Mouse (Mus musculus): ENCODE measurements around the gene Mat2a. TPM values are rescaled to one million over a fixed set of nuclear protein-coding genes. Genes with fewer than 3 reads are reported as not detected.

Mat2a gene
- total and polyA plus RNA-seq, 2 experiments: 31.1 to 59.7 TPM

GRCm38 (mm10) chr6:72438862-72439354, 450 bp downstream of the Mat2a start:
- Histone ChIP-seq H3K27ac (replicated peaks; ENCODE audit: insufficient read depth, low read depth, low read length) (peak overlapping the region; percentile 99), H3K4me3 (ENCODE audit: insufficient read depth, low read depth, low read length) (peak overlapping the region; percentile 98), H3K9ac (ENCODE audit: low read depth, low read length) (peak overlapping the region; percentile 99), H3K27me3 (ENCODE audit: control insufficient read depth, insufficient read depth, low read length) (no peaks in the 10 kb centered on the region), H3K4me1 (ENCODE audit: control insufficient read depth, insufficient read depth, low read length) (peaks cover 2% of the 10 kb centered on the region), H3K79me2 (ENCODE audit: control insufficient read depth, insufficient read depth, low read length) (peaks cover 13% of the 10 kb centered on the region), H3K36me3 (ENCODE audit: control insufficient read depth, insufficient read depth, low read length) (peaks cover 32% of the 10 kb centered on the region)
- under 1% methylated on average over 56 of the region's 57 CpGs for WGBS
- peak; percentile 53 for DNase-seq (ENCODE audit: extremely low read depth, low read depth, low spot score)
- TF ChIP-seq CTCF (IDR thresholded peaks at IDR 0.05; ENCODE audit: low read depth, low read length): no peak
- TF ChIP-seq POLR2A (IDR thresholded peaks at IDR 0.05; ENCODE audit: extremely low read depth, insufficient read depth, low read length): no peak

- Histone ChIP-seq H3K36me3 (ENCODE audit: control insufficient read depth, insufficient read depth, low read length) (peaks cover 39% of the 10 kb centered on the region), H3K9ac (ENCODE audit: low read depth, low read length) (peak overlapping the region; percentile 49; the same call in 1 of the 2 replicates), H3K79me2 (ENCODE audit: control insufficient read depth, insufficient read depth, low read length) (peaks cover 13% of the 10 kb centered on the region), H3K27ac (replicated peaks; ENCODE audit: insufficient read depth, low read depth, low read length) (no peak overlapping the region), H3K4me1 (ENCODE audit: control insufficient read depth, insufficient read depth, low read length) (peaks cover 2% of the 10 kb centered on the region), H3K4me3 (ENCODE audit: insufficient read depth, low read depth, low read length) (peak overlapping the region; percentile 98), H3K27me3 (ENCODE audit: control insufficient read depth, insufficient read depth, low read length) (no peaks in the 10 kb centered on the region)
- no peak for TF ChIP-seq CTCF (IDR thresholded peaks at IDR 0.05; ENCODE audit: low read depth, low read length)
- TF ChIP-seq POLR2A (IDR thresholded peaks at IDR 0.05; ENCODE audit: extremely low read depth, insufficient read depth, low read length): no peak
- no peak for DNase-seq (ENCODE audit: extremely low read depth, low read depth, low spot score)
- WGBS: 6% methylated on average over 5 of the region's 5 CpGs
Observed at GRCm38 (mm10) chr6:72438226-72438625, 1.1 kb downstream of the Mat2a start.

GRCm38 (mm10) chr6:72432153-72432552, 7.2 kb downstream of the Mat2a start:
- DNase-seq (ENCODE audit: extremely low read depth, low read depth, low spot score): no peak
- no peak overlapping the region for H3K4me3 ChIP-seq (ENCODE audit: insufficient read depth, low read depth, low read length)
- peaks cover 86% of the 10 kb centered on the region for H3K36me3 ChIP-seq (ENCODE audit: control insufficient read depth, insufficient read depth, low read length)
- H3K27ac ChIP-seq (replicated peaks; ENCODE audit: insufficient read depth, low read depth, low read length): no peak overlapping the region
- H3K4me1 ChIP-seq (ENCODE audit: control insufficient read depth, insufficient read depth, low read length): no peaks in the 10 kb centered on the region; the same call in 1 of the 2 replicates
- no peak overlapping the region for H3K9ac ChIP-seq (ENCODE audit: low read depth, low read length)
- WGBS: 85% methylated on average over 2 of the region's 2 CpGs
- TF ChIP-seq POLR2A (IDR thresholded peaks at IDR 0.05; ENCODE audit: extremely low read depth, insufficient read depth, low read length): no peak
- TF ChIP-seq CTCF (IDR thresholded peaks at IDR 0.05; ENCODE audit: low read depth, low read length): no peak
- H3K27me3 ChIP-seq (ENCODE audit: control insufficient read depth, insufficient read depth, low read length): no peaks in the 10 kb centered on the region
- H3K79me2 ChIP-seq (ENCODE audit: control insufficient read depth, insufficient read depth, low read length): no peaks in the 10 kb centered on the region

GRCm38 (mm10) chr6:72430989-72431921, 8.1 kb downstream of the Mat2a start:
- Histone ChIP-seq H3K4me1 (ENCODE audit: control insufficient read depth, insufficient read depth, low read length) (no peaks in the 10 kb centered on the region), H3K27ac (replicated peaks; ENCODE audit: insufficient read depth, low read depth, low read length) (no peak overlapping the region; the same call in 1 of the 2 replicates), H3K79me2 (ENCODE audit: control insufficient read depth, insufficient read depth, low read length) (no peaks in the 10 kb centered on the region), H3K36me3 (ENCODE audit: control insufficient read depth, insufficient read depth, low read length) (peaks cover 83% of the 10 kb centered on the region), H3K27me3 (ENCODE audit: control insufficient read depth, insufficient read depth, low read length) (no peaks in the 10 kb centered on the region), H3K4me3 (ENCODE audit: insufficient read depth, low read depth, low read length) (no peak overlapping the region), H3K9ac (ENCODE audit: low read depth, low read length) (no peak overlapping the region)
- 52% methylated on average over 5 of the region's 5 CpGs for WGBS
- TF ChIP-seq POLR2A (IDR thresholded peaks at IDR 0.05; ENCODE audit: extremely low read depth, insufficient read depth, low read length) (no peak), CTCF (IDR thresholded peaks at IDR 0.05; ENCODE audit: low read depth, low read length) (no peak)
- DNase-seq (ENCODE audit: extremely low read depth, low read depth, low spot score): no peak

GRCm38 (mm10) chr6:72429061-72429842, 10.1 kb downstream of the Mat2a start:
- Histone ChIP-seq H3K36me3 (ENCODE audit: control insufficient read depth, insufficient read depth, low read length) (peaks cover 82% of the 10 kb centered on the region), H3K4me3 (ENCODE audit: insufficient read depth, low read depth, low read length) (no peak overlapping the region), H3K79me2 (ENCODE audit: control insufficient read depth, insufficient read depth, low read length) (no peaks in the 10 kb centered on the region), H3K27me3 (ENCODE audit: control insufficient read depth, insufficient read depth, low read length) (no peaks in the 10 kb centered on the region), H3K9ac (ENCODE audit: low read depth, low read length) (no peak overlapping the region), H3K4me1 (ENCODE audit: control insufficient read depth, insufficient read depth, low read length) (peaks cover 5% of the 10 kb centered on the region; the same call in 1 of the 2 replicates), H3K27ac (replicated peaks; ENCODE audit: insufficient read depth, low read depth, low read length) (no peak overlapping the region)
- TF ChIP-seq CTCF (IDR thresholded peaks at IDR 0.05; ENCODE audit: low read depth, low read length) (no peak), POLR2A (IDR thresholded peaks at IDR 0.05; ENCODE audit: extremely low read depth, insufficient read depth, low read length) (no peak)
- no peak for DNase-seq (ENCODE audit: extremely low read depth, low read depth, low spot score)
- WGBS: 89% methylated on average over 21 of the region's 21 CpGs

All from liver, adult 2 months (tissue).